Mouse (Mus musculus) gastrocnemius, postnatal 14 days (tissue): Measurements from ENCODE around the gene Olfr1290. TPM values are rescaled to one million over a fixed set of nuclear protein-coding genes. Genes with fewer than 3 reads are reported as not detected.

Experiments
- DNase-seq: peaks from one replicate; pipeline ENCODE4 v3.0.0; 2021; ENCODE audit warnings: mixed read lengths
- intact Hi-C: fragments of 180-260 bp; cut with DNase I; formaldehyde crosslinking; loops from one replicate; pipeline ENCODE4 v1.15.1; 2025; ENCODE audit warnings: low total_unique reads
- long read RNA-seq, 2 experiments: library from polyadenylated mRNA; stranded (forward); transcript quantifications; one replicate each; pipeline ENCODE4 v2.0.0; 2021
- total RNA-seq, 2 experiments: library from RNA; stranded (reverse); gene quantifications; 2 replicates each; pipeline ENCODE4 v1.2.3; 2021

The Olfr1290 gene
- total RNA-seq = not detected
- long read RNA-seq, experiment 1 = 0 reads
- long read RNA-seq, experiment 2 = 0 reads

DNA sequence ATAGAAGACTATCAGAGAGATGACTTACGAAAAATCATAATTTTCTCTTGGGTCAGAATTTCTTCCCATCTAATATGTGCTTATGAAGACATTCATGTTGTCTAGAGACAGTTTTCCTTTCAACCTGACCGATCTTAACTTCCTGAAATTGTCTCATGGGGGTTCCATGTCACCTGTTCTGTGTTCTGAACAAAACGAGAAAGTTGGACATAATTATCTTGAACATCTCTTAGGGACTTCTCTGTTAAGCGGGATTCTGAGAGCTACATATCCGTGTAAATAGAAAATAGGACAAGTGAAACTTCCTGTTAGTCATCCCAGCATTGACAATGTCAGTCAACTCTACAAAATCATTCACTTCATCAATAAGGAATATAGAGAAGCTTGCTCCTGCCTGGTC, at the start of gene Olfr1290:
TSS of gene Olfr1290 (minus strand) at position 101 of the 400 bp plus-strand sequence.
- intact Hi-C loops = no loop called here

GRCm38 (mm10) chr2:111540191-111540590, 46.6 kb upstream of the Olfr1290 start, which contains the start of gene Olfr1294:
Gene Olfr1294 (minus strand): TSS chr2:111540291.
- intact Hi-C loops = no loop called here
- DNase-seq = no peak

More for the DNA sequence above, at the start of gene Olfr1290:
- no peak for DNase-seq

- no peak for DNase-seq
- intact Hi-C loops = no loop called here
Measured at GRCm38 (mm10) chr2:111524903-111525302, 31.3 kb upstream of the Olfr1290 start, which contains the start of gene Olfr1293-ps. Gene Olfr1293-ps (plus strand): TSS chr2:111525203.

GRCm38 (mm10) chr2:111517451-111517850, 23.8 kb upstream of the Olfr1290 start:
- intact Hi-C loops = no loop called here

GRCm38 (mm10) chr2:111496880-111497279, 3.3 kb upstream of the Olfr1290 start, which contains the start of gene Olfr1291-ps1:
Gene Olfr1291-ps1 (plus strand): TSS chr2:111497180.
- intact Hi-C loops = no loop called here
- no peak for DNase-seq

More at GRCm38 (mm10) chr2:111517451-111517850, 23.8 kb upstream of the Olfr1290 start:
- no peak for DNase-seq

GRCm38 (mm10) chr2:111480519-111480918, 13.1 kb downstream of the Olfr1290 start, which contains the start of gene Olfr1289:
Gene Olfr1289 (plus strand): TSS chr2:111480819.
- no peak for DNase-seq
- intact Hi-C loops = no loop called here

- intact Hi-C loops = no loop called here
- DNase-seq = no peak
Measured at GRCm38 (mm10) chr2:111473801-111474200, 19.8 kb downstream of the Olfr1290 start, which contains the start of gene Olfr1288. Gene Olfr1288 (plus strand): TSS chr2:111474101.

DNA sequence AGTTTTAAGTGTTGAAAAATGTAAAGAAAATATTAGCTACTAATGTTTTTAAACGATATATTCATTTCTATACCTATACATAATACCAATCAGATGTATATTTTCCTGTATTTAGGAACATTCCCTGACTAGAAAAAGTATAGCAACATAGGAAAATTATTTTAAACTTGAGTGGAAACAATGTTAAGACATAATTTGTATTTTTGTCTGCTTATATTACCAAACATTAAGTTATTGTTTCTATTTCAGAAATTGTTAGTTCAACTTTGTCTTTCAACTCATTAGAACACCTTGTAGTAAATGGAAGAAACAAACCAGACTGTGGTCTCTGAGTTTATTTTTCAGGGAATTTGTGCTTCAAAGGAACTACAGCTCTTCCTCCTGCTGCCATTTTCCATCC, 44.8 kb downstream of the Olfr1290 start, which contains the start of gene Olfr1287:
TSS of gene Olfr1287 (plus strand) at position 301 of the 400 bp plus-strand sequence.
- intact Hi-C loops = no loop called here
- no peak for DNase-seq

Other genes with a start within 250 kb of the Olfr1290 start
- not detected for gene Olfr1276, start 239.3 kb downstream of the Olfr1290 start, total RNA-seq
- gene Olfr1277, start 219.7 kb downstream of the Olfr1290 start, total RNA-seq = not detected
- not detected for gene Olfr1278, start 203.7 kb downstream of the Olfr1290 start, total RNA-seq
- not detected for gene Olfr1279, start 193.2 kb downstream of the Olfr1290 start, total RNA-seq
- not detected for gene Olfr1280, start 179.8 kb downstream of the Olfr1290 start, total RNA-seq
- not detected for gene Olfr1281, start 167.3 kb downstream of the Olfr1290 start, total RNA-seq
- not detected for gene Olfr1282, start 157.8 kb downstream of the Olfr1290 start, total RNA-seq
- not detected for gene Olfr1283, start 127.0 kb downstream of the Olfr1290 start, total RNA-seq
- not detected for gene Olfr1284, start 118.3 kb downstream of the Olfr1290 start, total RNA-seq
- not detected for gene Olfr1286, start 70.7 kb downstream of the Olfr1290 start, total RNA-seq
- gene Olfr1287, start 44.7 kb downstream of the Olfr1290 start, total RNA-seq = not detected
- not detected for gene Olfr1288, start 19.7 kb downstream of the Olfr1290 start, total RNA-seq
- not detected for gene Olfr1289, start 13.0 kb downstream of the Olfr1290 start, total RNA-seq
- not detected for gene Olfr1291-ps1, start 3.4 kb upstream of the Olfr1290 start, total RNA-seq
- not detected for gene Olfr1293-ps, start 31.4 kb upstream of the Olfr1290 start, total RNA-seq
- gene Olfr1294, start 46.5 kb upstream of the Olfr1290 start, total RNA-seq = not detected
- gene Olfr1295, start 75.9 kb upstream of the Olfr1290 start, total RNA-seq = not detected
- gene Olfr1297, start 132.7 kb upstream of the Olfr1290 start, total RNA-seq = not detected
- gene Olfr1298, start 155.4 kb upstream of the Olfr1290 start, total RNA-seq = not detected
- not detected for gene Olfr1299, start 167.6 kb upstream of the Olfr1290 start, total RNA-seq